Mouse (Mus musculus) kidney, postnatal 14 days (tissue): Measurements from ENCODE around the gene Agrn.

Source experiments
- DNase-seq: peaks from one replicate; pipeline ENCODE4 v3.0.0; 2022; ENCODE audit warnings: mixed read lengths

Gene Agrn

GRCm38 (mm10) chr4:156197131-156197828 is at the start of gene Agrn:
TSS of gene Agrn (minus strand) at chr4:156197488.
- DNase-seq = peak; percentile 87

GRCm38 (mm10) chr4:156236651-156237447 is 39.6 kb upstream of the Agrn start:
- DNase-seq = no peak

GRCm38 (mm10) chr4:156235808-156236533 is 38.7 kb upstream of the Agrn start, which contains the start of gene Noc2l:
TSS of gene Noc2l (plus strand) at chr4:156236010.
- peak; percentile 94 for DNase-seq

GRCm38 (mm10) chr4:156235360-156235770 is 38.1 kb upstream of the Agrn start:
- DNase-seq = no peak

- peak; percentile 85 for DNase-seq
Measured at GRCm38 (mm10) chr4:156234701-156235213, 37.5 kb upstream of the Agrn start, which contains the start of gene Plekhn1. TSS of gene Plekhn1 (minus strand) at chr4:156234857.

GRCm38 (mm10) chr4:156234021-156234501 is 36.8 kb upstream of the Agrn start:
- DNase-seq = no peak

- no peak for DNase-seq
Measured at GRCm38 (mm10) chr4:156228393-156229024, 31.2 kb upstream of the Agrn start.

- peak; percentile 30 for DNase-seq
Measured at GRCm38 (mm10) chr4:156227752-156228392, 30.6 kb upstream of the Agrn start.

- no peak for DNase-seq
Measured at GRCm38 (mm10) chr4:156224276-156224675, 27.0 kb upstream of the Agrn start.

- DNase-seq = no peak
Measured at GRCm38 (mm10) chr4:156219936-156220335, 22.6 kb upstream of the Agrn start.

GRCm38 (mm10) chr4:156217838-156218237 is 20.6 kb upstream of the Agrn start:
- no peak for DNase-seq

- DNase-seq = no peak
Measured at GRCm38 (mm10) chr4:156217022-156217669, 19.9 kb upstream of the Agrn start.

- no peak for DNase-seq
Measured at GRCm38 (mm10) chr4:156216196-156216595, 18.9 kb upstream of the Agrn start.

GRCm38 (mm10) chr4:156215649-156216048 is 18.4 kb upstream of the Agrn start, which contains the start of gene Perm1:
TSS of gene Perm1 (plus strand) at chr4:156215868.
- peak; percentile 51 for DNase-seq

- DNase-seq = no peak
Measured at GRCm38 (mm10) chr4:156213134-156213533, 15.8 kb upstream of the Agrn start.

GRCm38 (mm10) chr4:156209963-156210635 is 12.8 kb upstream of the Agrn start:
- DNase-seq = no peak

- DNase-seq = no peak
Measured at GRCm38 (mm10) chr4:156208872-156209271, 11.6 kb upstream of the Agrn start.

- DNase-seq = peak; percentile 41
Measured at GRCm38 (mm10) chr4:156203413-156204131, 6.3 kb upstream of the Agrn start.

- peak; percentile 80 for DNase-seq
Measured at GRCm38 (mm10) chr4:156203001-156203412, 5.7 kb upstream of the Agrn start, which contains the start of gene AW011738. TSS of gene AW011738 (plus strand) at chr4:156203304.

GRCm38 (mm10) chr4:156202462-156202893 is 5.2 kb upstream of the Agrn start:
- no peak for DNase-seq
